Mouse (Mus musculus) adrenal gland, adult (tissue): ENCODE measurements around the gene Polr2e.

Experiments used
- DNase-seq, 2 experiments: peaks; one replicate each; pipeline ENCODE4 v3.0.0; 2022 to 2023; ENCODE audit warnings: low spot score in 1 of 2; ENCODE audit not compliant: inconsistent age in 2 of 2

The Polr2e gene

GRCm38 (mm10) chr10:79991099-79991498, 48.5 kb downstream of the Polr2e start:
- no peak for DNase-seq

DNA sequence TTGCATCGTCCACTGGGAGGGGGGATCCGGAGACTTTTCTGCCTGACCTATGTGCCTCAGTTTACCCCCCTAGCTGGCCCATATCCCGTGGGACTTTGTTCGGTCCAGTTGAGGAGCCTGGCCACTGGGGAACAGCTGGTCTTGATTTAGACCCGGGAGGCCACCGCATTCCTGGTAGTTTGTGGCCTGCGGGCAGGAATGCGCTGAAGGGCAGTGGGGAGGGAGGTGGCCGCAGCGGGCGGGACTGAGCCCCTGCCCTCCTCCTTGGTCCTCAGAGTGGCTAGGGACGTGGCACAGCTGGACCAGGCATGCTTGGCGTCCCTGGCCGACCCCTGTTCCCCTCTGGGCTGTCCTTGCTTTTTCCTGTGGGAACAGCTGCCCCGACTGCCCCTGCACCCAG, 49.7 kb downstream of the Polr2e start:
- DNase-seq: no peak

- DNase-seq: no peak
Observed at GRCm38 (mm10) chr10:79989272-79989786, 50.3 kb downstream of the Polr2e start.

GRCm38 (mm10) chr10:79988506-79989271, 50.9 kb downstream of the Polr2e start, which contains the start of gene Cnn2:
Cnn2 (plus strand) TSS chr10:79988584.
- peak; percentile 73 to 78 for DNase-seq

- peak in 1 of 2 experiments; percentile 64 for DNase-seq
Observed at GRCm38 (mm10) chr10:79987771-79988505, 51.7 kb downstream of the Polr2e start.

DNA sequence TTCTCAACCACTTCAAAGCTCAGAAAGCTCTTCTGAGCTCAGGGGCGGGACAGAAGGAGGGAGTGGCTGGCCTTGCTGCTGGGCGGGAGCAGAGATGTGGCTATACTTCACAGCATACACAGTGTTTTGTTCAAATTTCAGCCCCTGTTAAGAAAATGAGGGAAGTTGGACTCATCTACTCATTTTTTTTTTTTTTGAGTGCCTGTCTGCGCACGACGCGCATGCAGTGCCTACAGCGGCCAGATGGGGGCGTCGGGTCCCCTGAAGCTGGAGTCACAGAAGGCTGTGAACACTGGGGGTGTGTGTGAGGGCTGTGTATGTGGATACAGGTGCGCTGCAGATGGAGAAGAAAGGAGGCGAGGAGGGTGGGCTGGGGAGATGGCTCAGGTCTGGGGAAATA, 52.6 kb downstream of the Polr2e start:
- peak; percentile 86 to 93 for DNase-seq

DNA sequence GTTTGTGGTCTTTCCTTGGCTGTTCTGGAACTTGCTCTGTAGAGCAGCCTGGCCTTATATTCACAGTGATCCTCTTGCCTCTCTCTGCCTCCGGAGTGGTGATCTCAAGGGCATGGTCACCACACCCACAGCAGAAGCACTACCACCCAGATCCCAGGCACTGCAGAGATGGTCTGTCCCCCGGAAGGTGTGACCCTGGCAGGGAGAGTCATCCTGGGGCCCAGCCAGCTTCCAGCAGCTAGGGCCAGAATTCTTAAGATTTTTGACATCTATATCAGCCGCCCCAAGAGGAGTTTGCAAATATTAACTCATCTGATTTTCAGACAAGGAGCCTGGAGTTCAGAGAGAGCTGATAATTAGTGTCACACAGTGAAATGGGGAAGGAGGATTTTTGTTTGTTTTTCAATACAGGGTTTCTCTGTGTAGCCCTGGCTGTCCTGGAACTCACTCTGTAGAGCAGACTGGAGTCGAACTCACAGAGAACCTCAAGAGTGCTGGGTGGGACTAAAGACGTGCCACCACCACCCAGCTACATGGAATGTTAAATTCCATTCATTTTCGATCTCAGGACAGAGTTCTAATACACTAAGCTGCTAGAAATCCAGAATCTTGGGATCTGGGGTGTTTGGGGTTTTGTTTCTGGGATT, 53.2 kb downstream of the Polr2e start:
- peak; percentile 84 to 90 for DNase-seq
